Mouse (Mus musculus) MN1 (cell line): ENCODE measurements around the gene Patj.
"Not testable (repeated sequence)": the region's sequence is repeated elsewhere in the genome, so short reads cannot be mapped to it uniquely, and the experiment has no call there.

Experiments
- DNase-seq: peaks from one replicate; pipeline ENCODE4 v3.0.0-alpha.2; 2016; ENCODE audit warnings: low spot score

The Patj gene

GRCm38 (mm10) chr4:98577275-98577674 is 181.7 kb downstream of the Patj start:
- no peak for DNase-seq

GRCm38 (mm10) chr4:98577957-98578541 is 182.5 kb downstream of the Patj start:
- no peak for DNase-seq

- DNase-seq = no peak
Observed at GRCm38 (mm10) chr4:98581456-98581855, 185.9 kb downstream of the Patj start.

GRCm38 (mm10) chr4:98584023-98584422 is 188.4 kb downstream of the Patj start:
- DNase-seq = no peak

GRCm38 (mm10) chr4:98586303-98586702 is 190.7 kb downstream of the Patj start:
- DNase-seq = no peak

GRCm38 (mm10) chr4:98587686-98588085 is 192.1 kb downstream of the Patj start:
- DNase-seq = peak; percentile 5

- DNase-seq = no peak
Observed at GRCm38 (mm10) chr4:98593961-98594360, 198.4 kb downstream of the Patj start.

- DNase-seq = no peak
Observed at GRCm38 (mm10) chr4:98598546-98598971, 203.0 kb downstream of the Patj start.

GRCm38 (mm10) chr4:98599358-98599757 is 203.8 kb downstream of the Patj start:
- DNase-seq = no peak

- DNase-seq = no peak
Observed at GRCm38 (mm10) chr4:98603131-98603530, 207.5 kb downstream of the Patj start.

GRCm38 (mm10) chr4:98610501-98610900 is 214.9 kb downstream of the Patj start:
- no peak for DNase-seq

GRCm38 (mm10) chr4:98614395-98614794 is 218.8 kb downstream of the Patj start:
- DNase-seq = no peak

- no peak for DNase-seq
Observed at GRCm38 (mm10) chr4:98619199-98619598, 223.6 kb downstream of the Patj start.

- DNase-seq = no peak
Observed at GRCm38 (mm10) chr4:98620986-98621784, 225.6 kb downstream of the Patj start.

GRCm38 (mm10) chr4:98622180-98622579 is 226.6 kb downstream of the Patj start:
- DNase-seq = no peak

GRCm38 (mm10) chr4:98622996-98623673 is 227.6 kb downstream of the Patj start:
- DNase-seq = peak; percentile 6

- DNase-seq = no peak
Observed at GRCm38 (mm10) chr4:98628286-98628685, 232.7 kb downstream of the Patj start.

GRCm38 (mm10) chr4:98629217-98629616 is 233.6 kb downstream of the Patj start:
- not testable (repeated sequence) for DNase-seq

- no peak for DNase-seq
Observed at GRCm38 (mm10) chr4:98635140-98635837, 239.7 kb downstream of the Patj start.

GRCm38 (mm10) chr4:98638731-98639130 is 243.1 kb downstream of the Patj start:
- DNase-seq = no peak

- no peak for DNase-seq
Observed at GRCm38 (mm10) chr4:98653650-98654049, 258.1 kb downstream of the Patj start.

- DNase-seq = no peak
Observed at GRCm38 (mm10) chr4:98654419-98654821, 258.8 kb downstream of the Patj start.
